Mouse (Mus musculus): ENCODE measurements around the gene Psmg4. TPM values are rescaled to one million over a fixed set of nuclear protein-coding genes. Genes with fewer than 3 reads are reported as not detected.

The Psmg4 gene
- polyA plus RNA-seq, 1 experiment from 2014 or later = 71.1 TPM

- ATAC-seq (ENCODE audit: low FRiP score, low TSS enrichment) (no peak), DNase-seq (ENCODE audit: low spot score) (no peak)
- Histone ChIP-seq H3K4me2 (replicated peaks; ENCODE audit: low read depth) (no peak overlapping the region), H3K4me1 (replicated peaks; ENCODE audit: control insufficient read depth, insufficient read depth) (peaks cover 4% of the 10 kb centered on the region; the same call in 1 of the 2 replicates), H3K9me3 (ENCODE audit: control insufficient read depth, low read length) (no peaks in the 10 kb centered on the region), H3K27me3 (ENCODE audit: control insufficient read depth, insufficient read depth, low read length) (no peaks in the 10 kb centered on the region), H3K27ac (replicated peaks) (no peak overlapping the region), H3K4me3 (ENCODE audit: low read depth, low read length) (no peak overlapping the region), H3K36me3 (ENCODE audit: control insufficient read depth, insufficient read depth, low read length) (no peaks in the 10 kb centered on the region), H3K9ac (ENCODE audit: low read length) (no peak overlapping the region)
- 82% methylated on average over 7 of the region's 7 CpGs for WGBS
- TF ChIP-seq CTCF (IDR thresholded peaks at IDR 0.05; ENCODE audit: low read depth) = no peak
- no peak for TF ChIP-seq EP300 (optimal IDR thresholded peaks at IDR 0.05)
These were observed 28.5 kb upstream of the Psmg4 start for GRCm38 (mm10) chr13:34134276-34134675.

- ATAC-seq (ENCODE audit: low FRiP score, low TSS enrichment) (peak; percentile 60; the same call in 1 of the 2 replicates), DNase-seq (ENCODE audit: low spot score) (no peak)
- 37% methylated on average over 7 of the region's 7 CpGs for WGBS
- no peaks in the 10 kb centered on the region for H3K4me1 ChIP-seq (replicated peaks; ENCODE audit: control insufficient read depth, insufficient read depth)
- no peak overlapping the region for H3K4me2 ChIP-seq (replicated peaks; ENCODE audit: low read depth)
- no peaks in the 10 kb centered on the region for H3K9me3 ChIP-seq (ENCODE audit: control insufficient read depth, low read length)
- H3K36me3 ChIP-seq (ENCODE audit: control insufficient read depth, insufficient read depth, low read length) = no peaks in the 10 kb centered on the region
- H3K27me3 ChIP-seq (ENCODE audit: control insufficient read depth, insufficient read depth, low read length) = no peaks in the 10 kb centered on the region
- no peak overlapping the region for H3K27ac ChIP-seq (replicated peaks)
- TF ChIP-seq EP300 (optimal IDR thresholded peaks at IDR 0.05) (no peak), CTCF (IDR thresholded peaks at IDR 0.05; ENCODE audit: low read depth) (no peak)
- H3K9ac ChIP-seq (ENCODE audit: low read length) = no peak overlapping the region
- no peak overlapping the region for H3K4me3 ChIP-seq (ENCODE audit: low read depth, low read length)
These were observed 26.2 kb upstream of the Psmg4 start for GRCm38 (mm10) chr13:34136605-34137004.

- H3K4me2 ChIP-seq (replicated peaks; ENCODE audit: low read depth) = no peak overlapping the region
- ATAC-seq (ENCODE audit: low FRiP score, low TSS enrichment) = no peak
- no peak overlapping the region for H3K9ac ChIP-seq (ENCODE audit: low read length)
- no peak overlapping the region for H3K27ac ChIP-seq (replicated peaks)
- H3K9me3 ChIP-seq (ENCODE audit: control insufficient read depth, low read length) = no peaks in the 10 kb centered on the region
- H3K27me3 ChIP-seq (ENCODE audit: control insufficient read depth, insufficient read depth, low read length) = no peaks in the 10 kb centered on the region
- H3K36me3 ChIP-seq (ENCODE audit: control insufficient read depth, insufficient read depth, low read length) = no peaks in the 10 kb centered on the region
- no peak for DNase-seq (ENCODE audit: low spot score)
- no peak for TF ChIP-seq EP300 (optimal IDR thresholded peaks at IDR 0.05)
- no peak for TF ChIP-seq CTCF (IDR thresholded peaks at IDR 0.05; ENCODE audit: low read depth)
- 49% methylated on average over 5 of the region's 5 CpGs for WGBS
- no peak overlapping the region for H3K4me3 ChIP-seq (ENCODE audit: low read depth, low read length)
- no peaks in the 10 kb centered on the region for H3K4me1 ChIP-seq (replicated peaks; ENCODE audit: control insufficient read depth, insufficient read depth)
These were observed 19.4 kb upstream of the Psmg4 start for GRCm38 (mm10) chr13:34143389-34143788.

GRCm38 (mm10) chr13:34146916-34147315 lies 15.8 kb upstream of the Psmg4 start:
- Histone ChIP-seq H3K9me3 (ENCODE audit: control insufficient read depth, low read length) (no peaks in the 10 kb centered on the region), H3K27ac (replicated peaks) (no peak overlapping the region), H3K27me3 (ENCODE audit: control insufficient read depth, insufficient read depth, low read length) (no peaks in the 10 kb centered on the region), H3K4me3 (ENCODE audit: low read depth, low read length) (no peak overlapping the region), H3K36me3 (ENCODE audit: control insufficient read depth, insufficient read depth, low read length) (no peaks in the 10 kb centered on the region), H3K9ac (ENCODE audit: low read length) (no peak overlapping the region), H3K4me2 (replicated peaks; ENCODE audit: low read depth) (no peak overlapping the region), H3K4me1 (replicated peaks; ENCODE audit: control insufficient read depth, insufficient read depth) (peaks cover 2% of the 10 kb centered on the region; the same call in 1 of the 2 replicates)
- no peak for ATAC-seq (ENCODE audit: low FRiP score, low TSS enrichment)
- WGBS = 58% methylated on average over 3 of the region's 3 CpGs
- TF ChIP-seq CTCF (IDR thresholded peaks at IDR 0.05; ENCODE audit: low read depth) (peak; percentile 38; the same call in 1 of the 2 replicates), EP300 (optimal IDR thresholded peaks at IDR 0.05) (no peak)
- no peak for DNase-seq (ENCODE audit: low spot score)

- Histone ChIP-seq H3K36me3 (ENCODE audit: control insufficient read depth, insufficient read depth, low read length) (no peaks in the 10 kb centered on the region), H3K27me3 (ENCODE audit: control insufficient read depth, insufficient read depth, low read length) (no peaks in the 10 kb centered on the region), H3K4me2 (replicated peaks; ENCODE audit: low read depth) (peak overlapping the region; percentile 66), H3K9me3 (ENCODE audit: control insufficient read depth, low read length) (no peaks in the 10 kb centered on the region), H3K4me3 (ENCODE audit: low read depth, low read length) (no peak overlapping the region), H3K4me1 (replicated peaks; ENCODE audit: control insufficient read depth, insufficient read depth) (peaks cover 2% of the 10 kb centered on the region; the same call in 1 of the 2 replicates), H3K27ac (replicated peaks) (no peak overlapping the region), H3K9ac (ENCODE audit: low read length) (no peak overlapping the region)
- WGBS = 79% methylated on average over 3 of the region's 3 CpGs
- no peak for DNase-seq (ENCODE audit: low spot score)
- ATAC-seq (ENCODE audit: low FRiP score, low TSS enrichment) = no peak
- TF ChIP-seq EP300 (optimal IDR thresholded peaks at IDR 0.05) (no peak), CTCF (IDR thresholded peaks at IDR 0.05; ENCODE audit: low read depth) (no peak)
These were observed 14.6 kb upstream of the Psmg4 start for GRCm38 (mm10) chr13:34148181-34148580.

- TF ChIP-seq EP300 (optimal IDR thresholded peaks at IDR 0.05) (no peak), CTCF (IDR thresholded peaks at IDR 0.05; ENCODE audit: low read depth) (no peak)
- 1% methylated on average over 23 of the region's 23 CpGs for WGBS
- peak overlapping the region; percentile 41 for H3K4me3 ChIP-seq (ENCODE audit: low read depth, low read length)
- ATAC-seq (ENCODE audit: low FRiP score, low TSS enrichment) (peak; percentile 59), DNase-seq (ENCODE audit: low spot score) (peak; percentile 64)
- 0 out of 2 replicates have a peak overlapping the region, but pooled peaks have one; percentile 2 for H3K27ac ChIP-seq (replicated peaks)
- H3K36me3 ChIP-seq (ENCODE audit: control insufficient read depth, insufficient read depth, low read length) = no peaks in the 10 kb centered on the region
- peaks cover 2% of the 10 kb centered on the region; the same call in 1 of the 2 replicates for H3K4me1 ChIP-seq (replicated peaks; ENCODE audit: control insufficient read depth, insufficient read depth)
- H3K4me2 ChIP-seq (replicated peaks; ENCODE audit: low read depth) = peak overlapping the region; percentile 66
- H3K9ac ChIP-seq (ENCODE audit: low read length) = peak overlapping the region; percentile 48
- H3K27me3 ChIP-seq (ENCODE audit: control insufficient read depth, insufficient read depth, low read length) = no peaks in the 10 kb centered on the region
- H3K9me3 ChIP-seq (ENCODE audit: control insufficient read depth, low read length) = no peaks in the 10 kb centered on the region
These were observed 13.9 kb upstream of the Psmg4 start for GRCm38 (mm10) chr13:34148767-34149392.
